Mouse (Mus musculus): ENCODE measurements around the gene Sept7.

- TF ChIP-seq GATA1 (IDR thresholded peaks at IDR 0.05; ENCODE audit: borderline replicate concordance, low read length) = no peak
- no peak for TF ChIP-seq FLI1 (IDR thresholded peaks at IDR 0.05; ENCODE audit: low read length)
These were observed 1.2 kb downstream of the Sept7 start for GRCm38 (mm10) chr9:25253478-25253824.
